Mouse (Mus musculus) kidney, adult 2 months (tissue): ENCODE measurements around the gene Mapk13.

Source experiments
- CTCF ChIP-seq: fragments of 200-500 bp; conservative IDR thresholded peaks from 2 replicates; pipeline ENCODE4 v1.5.1; 2011; ENCODE audit warnings: low read depth, mild to moderate bottlenecking, control low read depth, low read length, moderate library complexity, mixed read lengths; ENCODE audit not compliant: insufficient read depth, insufficient read length
- POLR2A ChIP-seq: fragments of 200-500 bp; IDR thresholded peaks from one replicate; pipeline ENCODE4 v1.6.1; 2011; ENCODE audit warnings: low read depth, low read length, control low read depth

- no peak for TF ChIP-seq CTCF
- TF ChIP-seq POLR2A = no peak
Observed at GRCm38 (mm10) chr17:28777231-28778005, 8.3 kb downstream of the Mapk13 start.
